Mouse (Mus musculus): ENCODE measurements at regions not wholly inside any gene's neighbourhood (a gene's known extent, or its start where the extent isn't known, plus 50 kb on each side); places are given as distances from the start of the nearest gene placed in this dataset.

DNA sequence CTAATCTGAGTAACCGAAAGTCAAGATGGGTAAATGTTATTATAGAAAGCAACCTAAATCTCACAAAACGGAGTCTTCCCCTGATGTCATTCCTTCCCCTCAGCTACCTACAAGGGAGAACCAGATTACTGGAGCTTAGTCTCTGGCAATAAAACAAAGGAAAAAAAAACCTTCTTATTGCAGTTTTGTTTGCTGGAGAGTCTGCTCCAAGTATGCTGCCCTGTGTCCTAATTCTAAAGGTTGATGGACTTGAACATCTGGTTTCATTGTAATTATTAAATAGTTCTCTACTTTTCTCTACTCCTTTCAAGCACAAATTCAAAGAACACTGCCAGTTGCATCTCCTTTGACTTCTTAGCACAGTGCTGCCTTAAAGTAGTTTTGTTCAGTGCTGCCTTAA lies 209.4 kb upstream of the Prmt6 start:
- no peak for ATAC-seq (ENCODE audit: low FRiP score)
- Histone ChIP-seq H3K36me3 (replicated peaks) (no peaks in the 10 kb centered on the region), H3K4me2 (no peak overlapping the region), H3K27ac (no peak overlapping the region), H3K9me3 (no peaks in the 10 kb centered on the region), H3K9ac (no peak overlapping the region), H3K4me3 (replicated peaks) (no peak overlapping the region), H3K27me3 (no peaks in the 10 kb centered on the region), H3K4me1 (no peaks in the 10 kb centered on the region)
- WGBS = 74% methylated on average over 2 of the region's 2 CpGs

DNA sequence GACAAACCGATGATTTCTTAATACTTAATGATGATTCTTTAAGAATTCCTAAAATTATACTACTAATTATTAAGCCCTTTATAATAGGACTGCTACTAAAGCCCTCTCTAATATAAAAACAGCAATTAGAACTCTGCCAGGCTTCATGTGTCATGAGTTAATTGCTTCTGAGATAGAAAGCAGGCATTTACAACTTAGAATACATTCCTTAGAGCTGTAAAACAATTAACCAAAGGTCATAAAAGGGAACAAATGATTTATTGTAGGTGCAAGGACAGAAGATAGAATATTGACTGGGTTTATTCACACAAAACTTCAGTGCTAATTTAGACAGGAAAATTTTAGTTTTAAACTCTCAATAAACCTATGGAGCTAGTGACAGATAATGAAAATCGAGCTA lies 208.1 kb upstream of the Prmt6 start:
- no peaks in the 10 kb centered on the region for H3K36me3 ChIP-seq (replicated peaks)
- H3K9me3 ChIP-seq = no peaks in the 10 kb centered on the region
- ATAC-seq (ENCODE audit: low FRiP score) = no peak
- no peak overlapping the region for H3K4me2 ChIP-seq
- no peaks in the 10 kb centered on the region for H3K4me1 ChIP-seq
- no peak overlapping the region for H3K27ac ChIP-seq
- WGBS = 63% methylated on average over 2 of the region's 2 CpGs
- no peak overlapping the region for H3K4me3 ChIP-seq (replicated peaks)
- H3K27me3 ChIP-seq = no peaks in the 10 kb centered on the region
- no peak overlapping the region for H3K9ac ChIP-seq

GRCm38 (mm10) chr3:110452470-110452869 lies 201.7 kb upstream of the Prmt6 start:
- H3K4me2 ChIP-seq = no peak overlapping the region
- H3K27ac ChIP-seq = no peak overlapping the region
- no peaks in the 10 kb centered on the region for H3K27me3 ChIP-seq
- H3K36me3 ChIP-seq (replicated peaks) = no peaks in the 10 kb centered on the region
- no peaks in the 10 kb centered on the region for H3K4me1 ChIP-seq
- WGBS = 75% methylated on average over 7 of the region's 7 CpGs
- no peak overlapping the region for H3K9ac ChIP-seq
- H3K9me3 ChIP-seq = no peaks in the 10 kb centered on the region
- H3K4me3 ChIP-seq (replicated peaks) = no peak overlapping the region
- peak; percentile 61; the same call in 1 of the 2 replicates for ATAC-seq (ENCODE audit: low FRiP score)
